Mouse (Mus musculus) cerebellum, adult 11-12 months (tissue): ENCODE measurements around the gene Lrrtm3.

ENCODE experiments used
- DNase-seq: peaks from one replicate; pipeline ENCODE4 v3.0.0; 2022

The Lrrtm3 gene

GRCm38 (mm10) chr10:64041218-64041617, 48.9 kb downstream of the Lrrtm3 start:
- peak; percentile 41 for DNase-seq

- DNase-seq, result peak; percentile 88
Measured at GRCm38 (mm10) chr10:64039760-64040535, 50.1 kb downstream of the Lrrtm3 start.

GRCm38 (mm10) chr10:64030901-64031300, 59.2 kb downstream of the Lrrtm3 start:
- peak; percentile 48 for DNase-seq

GRCm38 (mm10) chr10:64023340-64023739, 66.7 kb downstream of the Lrrtm3 start:
- no peak for DNase-seq

- no peak for DNase-seq
Measured at GRCm38 (mm10) chr10:64020347-64020746, 69.7 kb downstream of the Lrrtm3 start.

GRCm38 (mm10) chr10:64001996-64002395, 88.1 kb downstream of the Lrrtm3 start:
- DNase-seq, result no peak

GRCm38 (mm10) chr10:64001531-64001930, 88.5 kb downstream of the Lrrtm3 start:
- no peak for DNase-seq

GRCm38 (mm10) chr10:63994251-63994650, 95.8 kb downstream of the Lrrtm3 start:
- no peak for DNase-seq

GRCm38 (mm10) chr10:63985576-63985975, 104.5 kb downstream of the Lrrtm3 start:
- DNase-seq, result no peak

- DNase-seq, result no peak
Measured at GRCm38 (mm10) chr10:63979410-63979809, 110.7 kb downstream of the Lrrtm3 start.

- no peak for DNase-seq
Measured at GRCm38 (mm10) chr10:63978969-63979368, 111.1 kb downstream of the Lrrtm3 start.

- no peak for DNase-seq
Measured at GRCm38 (mm10) chr10:63978535-63978934, 111.5 kb downstream of the Lrrtm3 start.

GRCm38 (mm10) chr10:63978101-63978500, 112.0 kb downstream of the Lrrtm3 start:
- no peak for DNase-seq

GRCm38 (mm10) chr10:63972300-63972699, 117.8 kb downstream of the Lrrtm3 start:
- DNase-seq, result no peak

GRCm38 (mm10) chr10:63954308-63954930, 135.7 kb downstream of the Lrrtm3 start:
- DNase-seq, result peak; percentile 54

GRCm38 (mm10) chr10:63951481-63951880, 138.6 kb downstream of the Lrrtm3 start:
- DNase-seq, result no peak

- DNase-seq, result no peak
Measured at GRCm38 (mm10) chr10:63950867-63951266, 139.2 kb downstream of the Lrrtm3 start.

GRCm38 (mm10) chr10:63947266-63947665, 142.8 kb downstream of the Lrrtm3 start:
- DNase-seq, result peak; percentile 66

- DNase-seq, result no peak
Measured at GRCm38 (mm10) chr10:63945534-63945933, 144.5 kb downstream of the Lrrtm3 start.

GRCm38 (mm10) chr10:63933946-63934345, 156.1 kb downstream of the Lrrtm3 start:
- peak; percentile 41 for DNase-seq

GRCm38 (mm10) chr10:63927334-63927733, 162.7 kb downstream of the Lrrtm3 start, which contains the start of gene Gm10118:
TSS of gene Gm10118 (minus strand) at chr10:63927434.
- DNase-seq, result no peak

- DNase-seq, result no peak
Measured at GRCm38 (mm10) chr10:63908878-63909277, 181.2 kb downstream of the Lrrtm3 start.

- DNase-seq, result peak; percentile 5
Measured at GRCm38 (mm10) chr10:63899891-63900290, 190.2 kb downstream of the Lrrtm3 start.

- no peak for DNase-seq
Measured at GRCm38 (mm10) chr10:63894612-63895011, 195.5 kb downstream of the Lrrtm3 start.
